19 mouse cellular contexts compared by ENCODE assay signal in genomic region chr12:113042543-113042942, GRCm38 (mm10). TPM values are rescaled to one million over a fixed set of nuclear protein-coding genes. Genes with fewer than 3 reads are reported as not detected.
DNase-seq lines count a peak whose midpoint lies in the region; ATAC-seq and TF ChIP-seq lines count a peak whose summit lies in the region.
"Had no signal": no experiment of that assay in that cellular context is flagged by ENCODE, and none has a peak within 500 bp of the region (broad histone marks: within the 10 kb centered on the region; RNA-seq: fewer than 3 reads in every experiment).

No protein-coding gene starts in this region.

- no peaks in the 10 kb centered on the region for H3K27me3 ChIP-seq in forebrain, embryonic 15.5 days
- H3K27me3 ChIP-seq in forebrain, embryonic 13.5 days, result no peaks in the 10 kb centered on the region
- H3K27me3 ChIP-seq in G1E (ENCODE audit: insufficient read depth, low read length), result no peaks in the 10 kb centered on the region
- no peaks in the 10 kb centered on the region for H3K27me3 ChIP-seq in liver, embryonic 15.5 days
- H3K27me3 ChIP-seq in midbrain, embryonic 14.5 days (ENCODE audit: control insufficient read depth, insufficient read depth, low read length), result no peaks in the 10 kb centered on the region
- H3K27me3 ChIP-seq: heart, embryonic 13.5 days; intestine, embryonic 15.5 days; midbrain, embryonic 13.5 days had no signal

- peaks cover 13% of the 10 kb centered on the region for H3K4me1 ChIP-seq in forebrain, embryonic 15.5 days
- H3K4me1 ChIP-seq in forebrain, embryonic 13.5 days, result peaks cover 16% of the 10 kb centered on the region
- H3K4me1 ChIP-seq in G1E (ENCODE audit: insufficient read depth, low read depth, low read length), result peaks cover 53% of the 10 kb centered on the region
- 0 out of 2 replicates have a peak, but pooled peaks cover 3% of the 10 kb centered on the region for H3K4me1 ChIP-seq in embryonic fibroblast, embryonic 13.5 days (ENCODE audit: control insufficient read depth, insufficient read depth, low read length)
- peaks cover 44% of the 10 kb centered on the region for H3K4me1 ChIP-seq in liver, embryonic 15.5 days (replicated peaks)
- H3K4me1 ChIP-seq in midbrain, embryonic 14.5 days (ENCODE audit: control insufficient read depth, insufficient read depth, low read length), result peaks cover 14% of the 10 kb centered on the region; the same call in 1 of the 2 replicates
- H3K4me1 ChIP-seq: intestine, embryonic 15.5 days had no signal

- WGBS in forebrain, embryonic 15.5 days, result 85% methylated on average over 2 of the region's 2 CpGs
- 87% methylated on average over 2 of the region's 2 CpGs for WGBS in forebrain, embryonic 13.5 days
- WGBS in liver, embryonic 15.5 days (ENCODE audit: insufficient replicate concordance), result 34% methylated on average over 2 of the region's 2 CpGs
- 76% methylated on average over 2 of the region's 2 CpGs for WGBS in midbrain, embryonic 14.5 days

- H3K36me3 ChIP-seq in forebrain, embryonic 15.5 days, result peaks cover 7% of the 10 kb centered on the region
- H3K36me3 ChIP-seq in forebrain, embryonic 13.5 days (ENCODE audit: poor library complexity, severe bottlenecking), result peaks cover 38% of the 10 kb centered on the region
- peaks cover 64% of the 10 kb centered on the region for H3K36me3 ChIP-seq in G1E (replicated peaks)
- peaks cover 28% of the 10 kb centered on the region for H3K36me3 ChIP-seq in liver, embryonic 15.5 days (replicated peaks)
- peaks cover 31% of the 10 kb centered on the region for H3K36me3 ChIP-seq in midbrain, embryonic 14.5 days (ENCODE audit: control insufficient read depth, insufficient read depth, low read length)

- no peak for ATAC-seq in forebrain, embryonic 15.5 days (replicated peaks)
- no peak for ATAC-seq in forebrain, embryonic 13.5 days
- ATAC-seq in G1E (ENCODE audit: extremely low read depth, insufficient number of reproducible peaks, low FRiP score, poor library complexity, severe bottlenecking), result peak; percentile 79
- peak; percentile 89 for ATAC-seq in liver, embryonic 15.5 days (ENCODE audit: insufficient read depth)
- ATAC-seq in midbrain, embryonic 14.5 days (ENCODE audit: low FRiP score, low TSS enrichment), result no peak
- no peak; the same call in 1 of the 2 replicates for ATAC-seq in monocyte, adult 5-6 weeks (replicated peaks; ENCODE audit: insufficient number of reproducible peaks, low FRiP score, low TSS enrichment, poor library complexity, severe bottlenecking)
- ATAC-seq: intestine, embryonic 15.5 days had no signal

- H3K9ac ChIP-seq in forebrain, embryonic 15.5 days (replicated peaks), result no peak overlapping the region
- no peak overlapping the region for H3K9ac ChIP-seq in forebrain, embryonic 13.5 days
- H3K9ac ChIP-seq in liver, embryonic 15.5 days, result no peak overlapping the region
- H3K9ac ChIP-seq in midbrain, embryonic 14.5 days (replicated peaks; ENCODE audit: low read length), result no peak overlapping the region
- H3K9ac ChIP-seq: heart, embryonic 13.5 days; intestine, embryonic 15.5 days; midbrain, embryonic 13.5 days had no signal

- H3K9me3 ChIP-seq in forebrain, embryonic 15.5 days, result no peaks in the 10 kb centered on the region
- no peaks in the 10 kb centered on the region for H3K9me3 ChIP-seq in forebrain, embryonic 13.5 days (replicated peaks)
- no peaks in the 10 kb centered on the region for H3K9me3 ChIP-seq in G1E (replicated peaks)
- no peaks in the 10 kb centered on the region for H3K9me3 ChIP-seq in liver, embryonic 15.5 days (replicated peaks)
- H3K9me3 ChIP-seq in midbrain, embryonic 14.5 days (ENCODE audit: control insufficient read depth, low read length), result no peaks in the 10 kb centered on the region
- H3K9me3 ChIP-seq: heart, embryonic 13.5 days; hindbrain, embryonic 10.5 days; intestine, embryonic 15.5 days; midbrain, embryonic 13.5 days had no signal

- no peak for TF ChIP-seq POLR2A in embryonic fibroblast, embryonic 13.5 days (IDR thresholded peaks at IDR 0.05; ENCODE audit: low read depth, low read length)

- no peak for TF ChIP-seq CTCF in G1E (IDR thresholded peaks at IDR 0.05; ENCODE audit: low read depth, low read length)
- no peak for TF ChIP-seq CTCF in embryonic fibroblast, embryonic 13.5 days (IDR thresholded peaks at IDR 0.05; ENCODE audit: borderline replicate concordance, insufficient read depth, low read length)

- no peak overlapping the region for H3K4me3 ChIP-seq in forebrain, embryonic 15.5 days
- H3K4me3 ChIP-seq in forebrain, embryonic 13.5 days, result no peak overlapping the region
- H3K4me3 ChIP-seq in G1E (ENCODE audit: low read depth, low read length), result no peak overlapping the region
- no peak overlapping the region for H3K4me3 ChIP-seq in embryonic fibroblast, embryonic 13.5 days (ENCODE audit: insufficient read depth, low read length)
- no peak overlapping the region for H3K4me3 ChIP-seq in liver, embryonic 15.5 days (replicated peaks)
- no peak overlapping the region for H3K4me3 ChIP-seq in midbrain, embryonic 14.5 days (replicated peaks; ENCODE audit: low read depth, low read length)
- H3K4me3 ChIP-seq: heart, embryonic 13.5 days; hindbrain, embryonic 10.5 days; intestine, embryonic 15.5 days; midbrain, embryonic 13.5 days had no signal

- H3K4me2 ChIP-seq in forebrain, embryonic 15.5 days (replicated peaks), result no peak overlapping the region
- no peak overlapping the region for H3K4me2 ChIP-seq in forebrain, embryonic 13.5 days
- H3K4me2 ChIP-seq in liver, embryonic 15.5 days, result peak overlapping the region; percentile 42
- no peak overlapping the region for H3K4me2 ChIP-seq in midbrain, embryonic 14.5 days (ENCODE audit: low read length)
- H3K4me2 ChIP-seq: heart, embryonic 13.5 days; intestine, embryonic 15.5 days; midbrain, embryonic 13.5 days had no signal

- 0 out of 2 replicates have a peak overlapping the region, but pooled peaks have one; percentile 5 for H3K27ac ChIP-seq in forebrain, embryonic 15.5 days (replicated peaks)
- no peak overlapping the region for H3K27ac ChIP-seq in forebrain, embryonic 13.5 days
- H3K27ac ChIP-seq in embryonic fibroblast, embryonic 13.5 days (ENCODE audit: insufficient read depth, low read length), result peak overlapping the region; percentile 57; the same call in 1 of the 2 replicates
- peak overlapping the region; percentile 84 for H3K27ac ChIP-seq in liver, embryonic 15.5 days (replicated peaks)
- no peak overlapping the region for H3K27ac ChIP-seq in midbrain, embryonic 14.5 days (replicated peaks; ENCODE audit: low read depth, low read length)
- H3K27ac ChIP-seq: heart, embryonic 13.5 days; hindbrain, embryonic 10.5 days; intestine, embryonic 15.5 days; midbrain, embryonic 13.5 days had no signal

- DNase-seq in G1E (ENCODE audit: low spot score), result peak; percentile 51
- no peak for DNase-seq in embryo, embryonic 9.5 days (ENCODE audit: extremely low spot score)
- DNase-seq in midbrain, embryonic 14.5 days, result no peak
- DNase-seq: adrenal gland, postnatal 10 days; B cell, adult 2 months; gastrocnemius, postnatal 14 days; kidney, postnatal 10 days; layer of hippocampus, adult 9-11 months had no signal

RNA-seq across cellular contexts. Expression of gene Pacs2, which starts 28.2 kb away (rescaled TPM):
- polyA plus RNA-seq in forebrain, embryonic 15.5 days (2015; fragmentation: Nextera tagmentation; extraction: Ambion mirVana), result 22.6 and 24.4 TPM in 2 replicates
- polyA plus RNA-seq in forebrain, embryonic 13.5 days (2015; fragmentation: Nextera tagmentation; extraction: Ambion mirVana), result 17.4 and 20.9 TPM in 2 replicates
- total RNA-seq in G1E (2014; fragmentation: Nextera tagmentation) (45.0 and 47.0 TPM in 2 replicates), G1E (2017) (17.0 and 18.3 TPM in 2 replicates)
- polyA plus RNA-seq in G1E (2012), result 19.9 and 21.1 TPM in 2 replicates
- 33.4 and 44.5 TPM in 2 replicates for polyA plus RNA-seq in embryonic fibroblast, embryonic 13.5 days (2011; ENCODE audit: insufficient read length, low read depth, missing spikeins)
- polyA plus RNA-seq in liver, embryonic 15.5 days (2015; fragmentation: Nextera tagmentation; extraction: Ambion mirVana), result 6.1 and 6.7 TPM in 2 replicates
- polyA plus RNA-seq in midbrain, embryonic 14.5 days (2014; fragmentation: Nextera tagmentation; extraction: Ambion mirVana), result 28.7 and 32.5 TPM in 2 replicates
- total RNA-seq in monocyte, adult 5-6 weeks (2017), result 20.5 to 30.3 TPM (median 27.8 TPM) in 3 replicates

RNA-seq across cellular contexts. Expression of gene Tex22, which starts 31.8 kb away (rescaled TPM):
- 0.18 and 0.37 TPM in 2 replicates for polyA plus RNA-seq in forebrain, embryonic 15.5 days (2015; fragmentation: Nextera tagmentation; extraction: Ambion mirVana)
- not detected in 2 replicates for polyA plus RNA-seq in forebrain, embryonic 13.5 days (2015; fragmentation: Nextera tagmentation; extraction: Ambion mirVana)
- total RNA-seq in G1E (2014; fragmentation: Nextera tagmentation) (not detected in 2 replicates), G1E (2017) (0.17 and 0.38 TPM in 2 replicates)
- polyA plus RNA-seq in G1E (2012), result not detected in 2 replicates
- not detected in 2 replicates for polyA plus RNA-seq in embryonic fibroblast, embryonic 13.5 days (2011; ENCODE audit: insufficient read length, low read depth, missing spikeins)
- not detected in 2 replicates for polyA plus RNA-seq in liver, embryonic 15.5 days (2015; fragmentation: Nextera tagmentation; extraction: Ambion mirVana)
- 0.43 TPM in 1 of 2 replicates, not detected in the other for polyA plus RNA-seq in midbrain, embryonic 14.5 days (2014; fragmentation: Nextera tagmentation; extraction: Ambion mirVana)
- 0.39 TPM in 1 of 3 replicates, not detected in the others for total RNA-seq in monocyte, adult 5-6 weeks (2017)
- total RNA-seq: adrenal gland, postnatal 10 days had no signal
- polyA plus RNA-seq: forebrain, embryonic 14.5 days; heart, embryonic 13.5 days; hindbrain, embryonic 10.5 days; intestine, embryonic 15.5 days; small intestine, adult 2 months had no signal

RNA-seq across cellular contexts. Expression of gene Brf1, which starts 42.0 kb away (rescaled TPM):
- polyA plus RNA-seq in forebrain, embryonic 15.5 days (2015; fragmentation: Nextera tagmentation; extraction: Ambion mirVana), result 67.3 and 67.7 TPM in 2 replicates
- polyA plus RNA-seq in forebrain, embryonic 13.5 days (2015; fragmentation: Nextera tagmentation; extraction: Ambion mirVana), result 62.5 and 68.8 TPM in 2 replicates
- total RNA-seq in G1E (2014; fragmentation: Nextera tagmentation) (63.4 and 95.9 TPM in 2 replicates), G1E (2017) (76.4 and 77.1 TPM in 2 replicates)
- 44.0 and 46.8 TPM in 2 replicates for polyA plus RNA-seq in G1E (2012)
- polyA plus RNA-seq in embryonic fibroblast, embryonic 13.5 days (2011; ENCODE audit: insufficient read length, low read depth, missing spikeins), result 25.3 and 37.2 TPM in 2 replicates
- polyA plus RNA-seq in liver, embryonic 15.5 days (2015; fragmentation: Nextera tagmentation; extraction: Ambion mirVana), result 26.3 and 29.2 TPM in 2 replicates
- polyA plus RNA-seq in midbrain, embryonic 14.5 days (2014; fragmentation: Nextera tagmentation; extraction: Ambion mirVana), result 37.7 and 55.1 TPM in 2 replicates
- total RNA-seq in monocyte, adult 5-6 weeks (2017), result 84.1 to 109 TPM (median 105 TPM) in 3 replicates

RNA-seq across cellular contexts. Expression of gene Mta1, which starts 55.5 kb away (rescaled TPM):
- polyA plus RNA-seq in forebrain, embryonic 15.5 days (2015; fragmentation: Nextera tagmentation; extraction: Ambion mirVana), result 15.2 and 17.9 TPM in 2 replicates
- 19.5 and 20.2 TPM in 2 replicates for polyA plus RNA-seq in forebrain, embryonic 13.5 days (2015; fragmentation: Nextera tagmentation; extraction: Ambion mirVana)
- total RNA-seq in G1E (2014; fragmentation: Nextera tagmentation) (269 and 277 TPM in 2 replicates), G1E (2017) (38.3 and 48.5 TPM in 2 replicates)
- polyA plus RNA-seq in G1E (2012), result 489 and 507 TPM in 2 replicates
- polyA plus RNA-seq in embryonic fibroblast, embryonic 13.5 days (2011; ENCODE audit: insufficient read length, low read depth, missing spikeins), result 83.2 and 86.5 TPM in 2 replicates
- 3.8 and 4.4 TPM in 2 replicates for polyA plus RNA-seq in liver, embryonic 15.5 days (2015; fragmentation: Nextera tagmentation; extraction: Ambion mirVana)
- 20.8 and 22.0 TPM in 2 replicates for polyA plus RNA-seq in midbrain, embryonic 14.5 days (2014; fragmentation: Nextera tagmentation; extraction: Ambion mirVana)
- 9.6 to 19.4 TPM (median 12.7 TPM) in 3 replicates for total RNA-seq in monocyte, adult 5-6 weeks (2017)

Comparison
In these comparisons a context has a peak if more than half of its experiments do, and no peak if none do; other contexts are left out.
1. H3K27ac ChIP-seq: peak in forebrain, embryonic 15.5 days (single experiment), embryonic fibroblast, embryonic 13.5 days (single experiment) and liver, embryonic 15.5 days (single experiment); none in forebrain, embryonic 13.5 days (single experiment) and midbrain, embryonic 14.5 days (single experiment).
2. ATAC-seq: peak in G1E (single experiment) and liver, embryonic 15.5 days (single experiment); none in forebrain, embryonic 15.5 days (single experiment), forebrain, embryonic 13.5 days (single experiment), midbrain, embryonic 14.5 days (single experiment) and monocyte, adult 5-6 weeks (single experiment).